Mouse (Mus musculus) forebrain, embryonic 10.5 days (tissue): ENCODE data around the gene Bcap29. TPM values are rescaled to one million over a fixed set of nuclear protein-coding genes. Genes with fewer than 3 reads are reported as not detected.

Source experiments
- DNase-seq: peaks from one replicate; pipeline ENCODE4 v3.0.0-alpha.2; 2017; ENCODE audit warnings: low spot score; ENCODE audit errors: extremely low spot score
- H3K27ac ChIP-seq: fragments of 300-500 bp; sonication (generic); 2 replicates; pipeline ENCODE4 v1.5.1; 2016; ENCODE audit warnings: mild to moderate bottlenecking
- H3K27me3 ChIP-seq: fragments of 300-500 bp; sonication (generic); 2 replicates; pipeline ENCODE4 v1.6.1; 2016; ENCODE audit warnings: mild to moderate bottlenecking; ENCODE audit not compliant: poor library complexity, severe bottlenecking
- H3K36me3 ChIP-seq: fragments of 300-500 bp; sonication (generic); replicated peaks from 2 replicates; pipeline ENCODE4 v1.6.1; 2016; ENCODE audit warnings: mild to moderate bottlenecking, moderate library complexity
- H3K4me1 ChIP-seq: fragments of 300-500 bp; sonication (generic); 2 replicates; pipeline ENCODE4 v1.6.1; 2016
- H3K4me3 ChIP-seq: fragments of 300-500 bp; sonication (generic); 2 replicates; pipeline ENCODE4 v1.5.1; 2016; ENCODE audit warnings: mild to moderate bottlenecking, moderate library complexity
- H3K9me3 ChIP-seq: fragments of 300-500 bp; sonication (generic); 2 replicates; pipeline ENCODE4 v1.6.1; 2016; ENCODE audit warnings: mild to moderate bottlenecking, moderate library complexity
- WGBS: fragments of 180-500 bp; shearing (Covaris S2); methylation state at CpG from one replicate; pipeline ENCODE4 v1.1.7; 2016; 5-methylcytosine and 5-hydroxymethylcytosine counted together
- polyA plus RNA-seq: library from polyadenylated mRNA; unstranded; fragments of >200 nt; fragmentation: Nextera tagmentation; extraction: Ambion mirVana; gene quantifications from 2 replicates; pipeline ENCODE4 v1.2.1, GENCODE M21; 2016

The Bcap29 gene
- polyA plus RNA-seq, 1 experiment from 2014 or later: 29.1 TPM

DNA sequence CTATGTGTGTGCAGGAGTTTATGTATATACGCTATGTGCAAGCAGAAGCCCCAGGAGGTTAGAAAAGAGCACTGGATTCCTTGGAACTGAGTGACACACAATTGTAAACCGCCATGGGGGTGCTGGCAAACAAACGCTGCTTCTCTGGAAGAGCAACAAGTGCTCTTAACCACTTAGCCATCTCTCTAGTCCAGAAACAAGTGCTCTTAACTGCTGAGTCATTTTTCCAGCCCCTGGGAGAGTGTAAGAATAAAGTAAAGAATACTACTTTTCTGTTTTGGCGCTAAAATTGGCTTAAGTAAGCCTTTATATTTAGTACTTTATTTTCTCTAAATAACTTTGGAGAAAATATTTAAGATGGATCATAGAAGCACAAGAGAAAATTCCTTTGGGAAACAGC lies 21.1 kb downstream of the Bcap29 start:
- Histone ChIP-seq H3K27me3 (no peaks in the 10 kb centered on the region), H3K36me3 (peaks cover 10% of the 10 kb centered on the region), H3K9me3 (0 out of 2 replicates have a peak, but pooled peaks cover 3% of the 10 kb centered on the region), H3K4me1 (no peaks in the 10 kb centered on the region), H3K27ac (no peak overlapping the region), H3K4me3 (no peak overlapping the region)
- WGBS: 55% methylated on average over 4 of the region's 4 CpGs
- no peak for DNase-seq

DNA sequence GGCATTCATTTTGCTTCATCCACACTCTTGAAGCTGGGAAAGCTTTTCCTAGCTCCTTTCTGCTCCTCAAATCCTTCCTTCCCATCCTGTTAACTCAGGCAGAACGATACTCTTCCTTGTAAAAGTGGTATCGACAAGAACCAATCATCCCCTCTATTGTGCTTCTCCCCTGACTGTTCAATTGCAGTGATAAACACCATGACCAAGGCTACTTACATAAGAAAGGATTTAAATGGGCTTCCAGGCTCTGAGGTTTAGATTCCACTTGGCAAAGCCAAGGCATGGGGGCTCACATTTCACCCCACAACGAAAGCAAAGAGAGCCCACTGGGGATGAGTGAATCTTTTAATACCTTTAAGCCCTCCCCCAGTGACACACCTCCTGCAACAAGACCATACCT lies 26.3 kb downstream of the Bcap29 start:
- Histone ChIP-seq H3K27me3 (no peaks in the 10 kb centered on the region), H3K4me3 (no peak overlapping the region), H3K27ac (no peak overlapping the region), H3K4me1 (no peaks in the 10 kb centered on the region), H3K36me3 (no peaks in the 10 kb centered on the region), H3K9me3 (no peaks in the 10 kb centered on the region)
- 8% methylated on average over 3 of the region's 3 CpGs for whole genome bisulfite sequencing
- DNase-seq: no peak

- Histone ChIP-seq H3K4me3 (no peak overlapping the region), H3K27ac (no peak overlapping the region), H3K4me1 (no peaks in the 10 kb centered on the region), H3K36me3 (no peaks in the 10 kb centered on the region), H3K9me3 (no peaks in the 10 kb centered on the region), H3K27me3 (no peaks in the 10 kb centered on the region)
- WGBS: 79% methylated on average over 3 of the region's 3 CpGs
- no peak for DNase-seq
Measured at GRCm38 (mm10) chr12:31604894-31605293, 29.6 kb downstream of the Bcap29 start.

- Histone ChIP-seq H3K4me3 (no peak overlapping the region), H3K27ac (no peak overlapping the region), H3K9me3 (no peaks in the 10 kb centered on the region), H3K4me1 (no peaks in the 10 kb centered on the region), H3K36me3 (no peaks in the 10 kb centered on the region), H3K27me3 (no peaks in the 10 kb centered on the region)
- no peak for DNase-seq
- WGBS: 78% methylated on average over 6 of the region's 6 CpGs
Measured at GRCm38 (mm10) chr12:31603586-31603985, 30.9 kb downstream of the Bcap29 start.

- DNase-seq: no peak
- no peaks in the 10 kb centered on the region for H3K27me3 ChIP-seq
- H3K9me3 ChIP-seq: no peaks in the 10 kb centered on the region
- peaks cover 4% of the 10 kb centered on the region for H3K4me1 ChIP-seq
- no peaks in the 10 kb centered on the region for H3K36me3 ChIP-seq
- H3K4me3 ChIP-seq: no peak overlapping the region
- WGBS: 68% methylated on average over 3 of the region's 3 CpGs
- H3K27ac ChIP-seq: no peak overlapping the region
Measured at GRCm38 (mm10) chr12:31594296-31594695, 40.2 kb downstream of the Bcap29 start.

GRCm38 (mm10) chr12:31592011-31592410 lies 42.4 kb downstream of the Bcap29 start:
- no peaks in the 10 kb centered on the region for H3K27me3 ChIP-seq

GRCm38 (mm10) chr12:31583726-31584125 lies 50.7 kb downstream of the Bcap29 start:
- H3K9me3 ChIP-seq: no peaks in the 10 kb centered on the region
- no peak for DNase-seq
- WGBS: 83% methylated on average over 2 of the region's 2 CpGs
- no peaks in the 10 kb centered on the region for H3K36me3 ChIP-seq
- H3K4me3 ChIP-seq: no peak overlapping the region
- no peaks in the 10 kb centered on the region for H3K27me3 ChIP-seq
- H3K4me1 ChIP-seq: peaks cover 8% of the 10 kb centered on the region
- H3K27ac ChIP-seq: no peak overlapping the region

More at GRCm38 (mm10) chr12:31592011-31592410, 42.4 kb downstream of the Bcap29 start:
- H3K36me3 ChIP-seq: no peaks in the 10 kb centered on the region
- WGBS: 44% methylated on average over 3 of the region's 3 CpGs
- no peaks in the 10 kb centered on the region for H3K9me3 ChIP-seq
- no peak overlapping the region for H3K27ac ChIP-seq
- no peak overlapping the region for H3K4me3 ChIP-seq
- DNase-seq: no peak
- peaks cover 4% of the 10 kb centered on the region for H3K4me1 ChIP-seq

DNA sequence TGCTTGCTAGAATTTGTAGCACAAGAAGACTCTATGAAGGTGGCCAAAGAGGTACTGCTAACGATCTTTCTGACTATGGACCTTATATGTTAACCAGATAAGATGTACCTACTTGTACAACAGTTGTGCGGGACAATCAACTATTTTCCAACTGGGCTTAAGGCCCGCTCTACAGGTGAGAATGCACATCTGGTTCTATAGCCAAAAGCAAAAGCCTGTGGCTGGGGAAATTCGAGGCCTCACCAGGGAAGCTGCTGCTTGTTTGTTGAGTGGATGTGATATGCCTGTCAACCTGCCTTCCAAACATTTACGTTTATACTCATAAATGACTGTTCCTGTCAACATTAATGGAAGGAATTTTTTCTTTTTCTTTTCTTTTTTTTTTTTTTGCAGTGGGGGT lies 52.4 kb downstream of the Bcap29 start:
- 86% methylated on average over 5 of the region's 5 CpGs for WGBS
- no peak for DNase-seq
- Histone ChIP-seq H3K9me3 (no peaks in the 10 kb centered on the region), H3K4me1 (peaks cover 8% of the 10 kb centered on the region), H3K4me3 (no peak overlapping the region), H3K27me3 (no peaks in the 10 kb centered on the region), H3K27ac (no peak overlapping the region), H3K36me3 (no peaks in the 10 kb centered on the region)

DNA sequence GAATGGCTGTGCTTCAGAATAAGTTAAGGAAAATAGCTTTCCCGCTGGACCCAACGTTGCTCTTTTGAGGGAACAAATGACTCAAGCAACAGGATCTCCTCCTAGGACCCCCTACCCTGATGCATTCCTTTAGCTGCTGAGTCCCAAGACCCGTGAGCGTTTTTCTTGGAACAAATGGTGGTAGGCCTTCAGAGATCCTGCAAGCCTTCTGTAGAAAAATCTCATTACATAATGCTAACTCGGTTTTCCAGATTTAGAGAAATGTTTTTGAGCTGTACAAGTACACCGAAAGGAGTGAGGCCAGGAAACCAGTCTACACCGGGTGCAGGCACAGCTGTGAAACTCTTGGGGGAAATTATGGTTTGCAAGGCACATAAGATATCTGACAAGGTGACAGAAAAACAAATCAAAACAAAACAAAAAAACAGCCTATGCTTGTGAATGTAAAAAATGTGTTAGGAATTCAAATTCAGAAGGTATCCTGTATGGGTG lies 53.1 kb downstream of the Bcap29 start:
- 65% methylated on average over 7 of the region's 7 CpGs for WGBS
- DNase-seq: no peak

DNA sequence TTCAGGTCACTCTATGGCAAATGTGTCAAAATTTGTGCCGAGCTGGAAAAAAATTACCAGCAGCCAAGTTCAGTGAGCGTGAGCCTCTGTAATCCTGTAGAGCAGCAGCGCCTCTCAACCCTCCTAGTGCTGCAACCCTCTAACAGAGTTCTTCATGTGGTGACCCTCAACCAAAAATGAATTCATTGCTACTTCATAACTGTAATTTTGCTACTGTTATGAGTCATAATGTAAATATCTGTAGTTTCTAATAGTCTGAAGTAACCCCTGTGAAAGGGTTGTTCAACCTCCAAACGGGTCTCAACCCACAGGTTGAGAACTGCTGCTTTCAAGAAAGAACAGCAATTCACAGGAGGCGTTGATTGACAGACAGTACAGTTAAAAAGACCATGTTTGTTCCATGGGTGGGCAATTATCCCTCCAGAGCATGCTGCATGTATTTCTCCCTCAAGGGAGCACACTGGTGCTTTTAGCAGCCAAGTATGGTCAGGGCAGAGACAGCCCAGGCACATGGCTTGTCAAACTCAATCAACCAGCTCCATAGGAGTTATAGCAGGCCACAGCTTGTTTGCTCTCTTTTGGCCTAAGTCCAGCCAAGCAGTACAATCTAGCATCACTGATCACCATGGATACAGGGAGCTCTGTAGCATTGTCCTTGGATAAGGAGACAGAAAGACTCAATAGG lies 53.7 kb downstream of the Bcap29 start:
- Histone ChIP-seq H3K27me3 (no peaks in the 10 kb centered on the region), H3K4me3 (no peak overlapping the region), H3K9me3 (no peaks in the 10 kb centered on the region), H3K36me3 (no peaks in the 10 kb centered on the region), H3K27ac (no peak overlapping the region), H3K4me1 (peaks cover 8% of the 10 kb centered on the region)
- no peak for DNase-seq
- WGBS: 89% methylated on average over 5 of the region's 5 CpGs

More for the DNA sequence above, 53.1 kb downstream of the Bcap29 start:
- no peaks in the 10 kb centered on the region for H3K9me3 ChIP-seq
- H3K36me3 ChIP-seq: no peaks in the 10 kb centered on the region
- H3K4me1 ChIP-seq: peaks cover 8% of the 10 kb centered on the region
- no peaks in the 10 kb centered on the region for H3K27me3 ChIP-seq
- no peak overlapping the region for H3K27ac ChIP-seq
- H3K4me3 ChIP-seq: no peak overlapping the region

GRCm38 (mm10) chr12:31578691-31579476 lies 55.6 kb downstream of the Bcap29 start:
- Histone ChIP-seq H3K36me3 (no peaks in the 10 kb centered on the region), H3K4me3 (no peak overlapping the region), H3K27me3 (no peaks in the 10 kb centered on the region), H3K9me3 (no peaks in the 10 kb centered on the region), H3K4me1 (peaks cover 8% of the 10 kb centered on the region), H3K27ac (no peak overlapping the region)
- 90% methylated on average over 8 of the region's 8 CpGs for WGBS
- no peak for DNase-seq

DNA sequence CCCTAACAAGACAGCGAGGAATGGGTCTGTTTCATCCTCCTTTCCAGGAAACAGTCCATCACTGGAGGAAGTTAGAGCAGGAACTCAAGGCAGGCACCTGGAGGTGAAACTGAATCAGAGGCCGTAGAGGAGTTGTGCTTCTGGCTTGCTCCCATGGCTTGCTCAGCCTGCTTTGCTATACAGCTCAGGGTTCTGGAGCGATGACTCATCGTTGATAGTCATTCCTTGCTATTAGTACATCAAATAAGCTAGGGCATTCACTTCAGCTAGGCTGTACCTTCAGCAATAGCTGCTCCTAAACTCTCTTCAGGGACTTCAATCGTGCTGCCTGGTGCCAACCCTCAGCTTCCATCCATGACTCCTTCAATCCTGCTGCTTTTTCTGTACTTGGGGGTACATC lies 60.0 kb downstream of the Bcap29 start:
- no peaks in the 10 kb centered on the region for H3K4me1 ChIP-seq
- no peak for DNase-seq
- no peaks in the 10 kb centered on the region for H3K36me3 ChIP-seq
- WGBS: 86% methylated on average over 5 of the region's 5 CpGs
- H3K27ac ChIP-seq: no peak overlapping the region
- H3K4me3 ChIP-seq: no peak overlapping the region
- no peaks in the 10 kb centered on the region for H3K9me3 ChIP-seq
- H3K27me3 ChIP-seq: no peaks in the 10 kb centered on the region

- H3K27me3 ChIP-seq: peaks cover 13% of the 10 kb centered on the region
- WGBS: 51% methylated on average over 2 of the region's 2 CpGs
Measured at GRCm38 (mm10) chr12:31569784-31570183, 64.7 kb downstream of the Bcap29 start.

More at GRCm38 (mm10) chr12:31569784-31570183, 64.7 kb downstream of the Bcap29 start:
- Histone ChIP-seq H3K4me3 (no peak overlapping the region), H3K27ac (no peak overlapping the region), H3K36me3 (no peaks in the 10 kb centered on the region), H3K4me1 (peaks cover 8% of the 10 kb centered on the region), H3K9me3 (no peaks in the 10 kb centered on the region)
- no peak for DNase-seq
